Mouse (Mus musculus) stomach, postnatal 0 days (tissue): Measurements from ENCODE around the gene Gm28434. TPM values are rescaled to one million over a fixed set of nuclear protein-coding genes. Genes with fewer than 3 reads are reported as not detected.

Experiments used
- ATAC-seq: fragments of 200-750 bp; cut with Nextera tagmentation; 2 replicates; pipeline ENCODE4 v1.8.0; 2017; ENCODE audit not compliant: low FRiP score, low TSS enrichment
- DNase-seq: peaks from one replicate; pipeline ENCODE4 v3.0.0-alpha.2; 2016; ENCODE audit warnings: low spot score
- H3K27ac ChIP-seq: fragments of 300-500 bp; sonication (generic); replicated peaks from 2 replicates; pipeline ENCODE4 v1.5.1; 2014; ENCODE audit warnings: mild to moderate bottlenecking, control low read depth
- H3K27me3 ChIP-seq: fragments of 300-500 bp; sonication (generic); 2 replicates; pipeline ENCODE4 v1.6.1; 2014; ENCODE audit warnings: low read length; ENCODE audit not compliant: control insufficient read depth, insufficient read depth
- H3K36me3 ChIP-seq: fragments of 300-500 bp; sonication (generic); 2 replicates; pipeline ENCODE4 v1.6.1; 2014; ENCODE audit warnings: low read length, mixed read lengths; ENCODE audit not compliant: control insufficient read depth, insufficient read depth
- H3K4me1 ChIP-seq: fragments of 300-500 bp; sonication (generic); replicated peaks from 2 replicates; pipeline ENCODE4 v1.6.1; 2014; ENCODE audit warnings: antibody characterized with exemption; ENCODE audit not compliant: control insufficient read depth, insufficient read depth
- H3K4me2 ChIP-seq: fragments of 300-500 bp; sonication (generic); replicated peaks from 2 replicates; pipeline ENCODE4 v1.6.1; 2014; ENCODE audit warnings: low read depth, mild to moderate bottlenecking, control low read depth, moderate library complexity
- H3K4me3 ChIP-seq: fragments of 300-500 bp; sonication (generic); 2 replicates; pipeline ENCODE4 v1.5.1; 2014; ENCODE audit warnings: low read depth, low read length, control low read depth
- H3K9ac ChIP-seq: fragments of 300-500 bp; sonication (generic); 2 replicates; pipeline ENCODE4 v1.6.1; 2014; ENCODE audit warnings: mild to moderate bottlenecking, low read length, control low read depth, mixed read lengths
- H3K9me3 ChIP-seq: fragments of 300-500 bp; sonication (generic); 2 replicates; pipeline ENCODE4 v1.6.1; 2016; ENCODE audit warnings: low read length; ENCODE audit not compliant: control insufficient read depth
- CTCF ChIP-seq: IDR thresholded peaks from 2 replicates; pipeline ENCODE4 v1.5.1; 2016; ENCODE audit warnings: antibody characterized with exemption, low read depth, mild to moderate bottlenecking, moderate library complexity
- EP300 ChIP-seq: optimal IDR thresholded peaks from 2 replicates; pipeline ENCODE3; 2016; ENCODE audit warnings: antibody characterized with exemption
- whole genome bisulfite sequencing: fragments of 180-500 bp; shearing (Covaris S2); extraction: QIAGEN DNeasy Blood & Tissue Kit; methylation state at CpG from one replicate; pipeline ENCODE4 v1.1.7; 2014; 5-methylcytosine and 5-hydroxymethylcytosine counted together
- polyA plus RNA-seq: library from polyadenylated mRNA; unstranded; fragments of >200 nt; fragmentation: Nextera tagmentation; extraction: Ambion mirVana; gene quantifications from 2 replicates; pipeline ENCODE4 v1.2.1, GENCODE M21; 2015

The Gm28434 gene
- polyA plus RNA-seq = not detected in 2 replicates

DNA sequence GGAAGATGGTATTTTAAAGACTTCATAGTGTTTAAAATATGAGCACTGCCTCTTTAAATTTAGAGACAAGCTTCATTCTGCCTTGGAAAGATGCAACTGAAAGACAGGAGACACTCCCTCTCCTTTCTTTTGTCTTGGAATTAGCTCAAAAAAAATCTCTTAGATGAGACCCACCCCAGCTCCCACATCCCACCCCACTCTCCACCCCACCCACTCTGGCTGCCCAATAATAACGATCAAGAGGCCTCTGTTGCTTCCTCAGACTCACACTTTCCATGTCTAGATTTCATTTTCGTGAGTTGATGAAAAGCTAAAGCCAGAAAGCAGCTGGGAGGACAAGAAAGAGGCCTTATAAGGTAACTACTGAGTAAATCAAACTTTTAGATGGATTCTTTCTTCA lies at the start of gene Gm28434, which contains the start of gene 2310003L06Rik:
Gm28434 (plus strand) TSS at position 317 of the 400 bp plus-strand sequence.
2310003L06Rik (plus strand) TSS at position 259 of the 400 bp plus-strand sequence.
- H3K4me1 ChIP-seq = no peaks in the 10 kb centered on the region
- H3K9ac ChIP-seq = no peak within 1 kb of the TSS
- H3K27me3 ChIP-seq = no peaks in the 10 kb centered on the region
- no peak for ATAC-seq
- H3K36me3 ChIP-seq = no peaks in the 10 kb centered on the region
- TF ChIP-seq EP300 (no peak), CTCF (no peak)
- no peak for DNase-seq
- H3K27ac ChIP-seq = no peak within 1 kb of the TSS
- no peak within 1 kb of the TSS for H3K4me2 ChIP-seq
- 50% methylated on average over 2 of the region's 2 CpGs for WGBS
- no peak within 1 kb of the TSS for H3K4me3 ChIP-seq
- no peaks in the 10 kb centered on the region for H3K9me3 ChIP-seq

DNA sequence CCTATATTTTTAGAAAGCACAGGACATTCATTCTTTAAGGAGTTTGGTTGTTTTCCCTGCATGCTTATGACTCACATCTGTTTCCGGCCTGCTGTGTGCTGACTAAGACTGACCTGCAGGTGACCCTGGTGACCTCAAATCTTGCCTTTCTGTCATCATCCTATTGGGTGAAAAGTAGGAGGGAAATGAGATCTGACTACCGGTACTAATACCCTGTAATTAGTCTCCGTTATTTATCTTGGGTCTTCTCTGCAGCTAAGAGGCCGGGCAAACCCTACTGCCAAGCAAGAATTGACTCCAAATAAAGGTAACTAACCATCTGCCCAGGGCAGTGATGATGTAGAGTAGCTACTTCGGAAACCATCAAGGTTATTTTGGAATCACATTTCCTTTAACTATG lies 43.9 kb upstream of the Gm28434 start, which contains the start of gene Csn3:
Csn3 (plus strand) TSS at position 208 of the 400 bp plus-strand sequence.
- Histone ChIP-seq H3K27ac (no peak within 1 kb of the TSS), H3K27me3 (no peaks in the 10 kb centered on the region), H3K4me1 (no peaks in the 10 kb centered on the region), H3K9ac (no peak within 1 kb of the TSS), H3K9me3 (no peaks in the 10 kb centered on the region), H3K36me3 (no peaks in the 10 kb centered on the region), H3K4me3 (no peak within 1 kb of the TSS), H3K4me2 (no peak within 1 kb of the TSS)
- TF ChIP-seq EP300 = no peak
- TF ChIP-seq CTCF = no peak
- ATAC-seq (no peak), DNase-seq (no peak)
- 42% methylated on average over 5 of the region's 5 CpGs for WGBS

DNA sequence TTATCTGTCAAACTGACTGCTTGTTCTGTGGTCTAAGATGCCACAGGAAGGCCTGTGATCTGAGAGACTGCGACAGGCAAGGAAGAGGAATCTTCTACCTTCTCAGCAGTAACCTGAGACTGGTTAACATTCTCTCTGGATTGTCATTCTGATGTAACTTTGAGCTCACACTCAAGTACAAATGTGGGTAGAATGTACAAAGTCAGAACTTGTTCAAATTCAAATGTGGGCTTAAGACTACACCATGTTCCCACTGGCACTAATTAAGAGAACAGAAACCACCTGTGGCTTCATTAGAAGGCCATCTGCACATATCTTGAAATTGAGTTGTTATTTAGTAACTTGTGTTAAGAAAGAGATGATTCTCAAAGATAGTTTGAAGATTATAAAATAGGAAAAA lies 37.7 kb upstream of the Gm28434 start:
- ATAC-seq = no peak
- Histone ChIP-seq H3K4me1 (no peaks in the 10 kb centered on the region), H3K9ac (no peak overlapping the region), H3K9me3 (no peaks in the 10 kb centered on the region), H3K27me3 (no peaks in the 10 kb centered on the region), H3K36me3 (no peaks in the 10 kb centered on the region), H3K27ac (no peak overlapping the region), H3K4me3 (no peak overlapping the region), H3K4me2 (no peak overlapping the region)
- DNase-seq = no peak
- TF ChIP-seq CTCF (no peak), EP300 (no peak)
- WGBS = 68% methylated on average over 1 of the region's 1 CpGs

DNA sequence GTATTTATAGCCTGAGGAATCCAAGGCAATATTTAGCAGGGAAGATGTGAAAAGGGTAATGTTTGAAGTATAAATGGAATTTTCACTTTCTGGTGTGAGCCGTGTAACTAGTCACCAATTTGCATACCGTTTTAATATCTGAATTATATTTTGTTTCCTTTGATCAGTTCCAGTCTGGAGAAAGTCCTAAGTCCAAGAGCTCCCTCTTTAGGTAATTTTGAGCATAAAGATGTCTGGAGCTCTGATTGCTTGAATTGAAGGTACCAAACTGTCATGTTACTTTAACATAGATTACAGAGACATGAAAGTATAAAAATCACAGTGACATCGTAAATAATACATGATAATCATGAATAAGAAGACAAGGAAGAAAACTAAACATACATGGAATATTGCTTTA lies 28.6 kb upstream of the Gm28434 start:
- no peak overlapping the region for H3K4me3 ChIP-seq
- H3K9ac ChIP-seq = no peak overlapping the region
- no peak for TF ChIP-seq EP300
- peak; percentile 48 for TF ChIP-seq CTCF
- no peak overlapping the region for H3K27ac ChIP-seq
- DNase-seq (no peak), ATAC-seq (no peak)
- no peaks in the 10 kb centered on the region for H3K27me3 ChIP-seq
- H3K36me3 ChIP-seq = no peaks in the 10 kb centered on the region
- 28% methylated on average over 3 of the region's 3 CpGs for WGBS
- H3K9me3 ChIP-seq = no peaks in the 10 kb centered on the region
- H3K4me1 ChIP-seq = no peaks in the 10 kb centered on the region
- no peak overlapping the region for H3K4me2 ChIP-seq

DNA sequence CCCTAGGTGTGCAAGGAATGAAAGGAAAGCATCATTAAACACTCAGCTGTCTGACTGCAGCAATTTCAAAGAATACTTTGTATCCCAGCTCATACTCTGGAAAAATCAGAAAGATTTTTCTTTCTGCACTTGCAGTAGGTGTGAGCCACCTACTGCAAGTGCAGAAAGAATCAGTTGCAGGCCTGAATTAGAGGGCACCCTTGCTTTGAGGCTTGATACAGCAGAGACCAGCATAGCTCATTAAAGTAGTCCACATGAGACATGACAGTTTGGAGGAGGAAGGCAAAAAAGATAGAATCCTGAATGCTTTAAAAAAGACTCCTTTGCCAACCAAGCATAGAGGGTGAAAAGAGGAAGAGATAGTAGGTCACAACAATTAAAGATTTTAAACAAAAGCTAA lies 26.8 kb upstream of the Gm28434 start:
- Histone ChIP-seq H3K4me2 (no peak overlapping the region), H3K27me3 (no peaks in the 10 kb centered on the region), H3K9me3 (no peaks in the 10 kb centered on the region), H3K27ac (no peak overlapping the region), H3K4me3 (no peak overlapping the region), H3K4me1 (no peaks in the 10 kb centered on the region), H3K36me3 (no peaks in the 10 kb centered on the region), H3K9ac (no peak overlapping the region)
- ATAC-seq (no peak), DNase-seq (no peak)
- TF ChIP-seq CTCF (no peak), EP300 (no peak)

DNA sequence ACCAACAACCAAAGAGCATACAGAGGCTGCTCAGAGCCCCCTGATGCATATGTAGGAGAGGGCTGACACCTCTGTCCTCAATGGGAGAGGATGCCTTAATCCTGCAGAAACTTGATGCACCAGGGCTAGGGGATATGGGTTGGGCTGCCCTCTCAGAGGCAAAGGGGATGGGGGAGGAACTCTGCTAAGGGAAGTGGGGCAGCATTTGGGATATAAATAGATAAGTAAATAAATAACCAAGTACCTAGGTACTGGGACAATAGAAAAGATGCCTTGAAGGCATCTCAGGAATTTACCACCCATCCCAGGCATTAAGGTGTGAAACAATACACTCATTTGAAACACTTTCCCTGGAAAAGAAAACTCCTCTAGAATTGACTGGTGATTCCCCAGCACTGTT lies 17.5 kb upstream of the Gm28434 start:
- H3K4me3 ChIP-seq = no peak overlapping the region
- no peak for TF ChIP-seq EP300
- no peak for TF ChIP-seq CTCF
- H3K27ac ChIP-seq = no peak overlapping the region
- DNase-seq (no peak), ATAC-seq (no peak)
- no peak overlapping the region for H3K4me2 ChIP-seq
- H3K9ac ChIP-seq = no peak overlapping the region
- H3K9me3 ChIP-seq = no peaks in the 10 kb centered on the region
- no peaks in the 10 kb centered on the region for H3K36me3 ChIP-seq
- H3K27me3 ChIP-seq = no peaks in the 10 kb centered on the region
- no peaks in the 10 kb centered on the region for H3K4me1 ChIP-seq
